Mouse (Mus musculus) liver, embryonic 12.5 days (tissue): Measurements from ENCODE around the gene Ccdc186. TPM values are rescaled to one million over a fixed set of nuclear protein-coding genes. Genes with fewer than 3 reads are reported as not detected.

Source experiments
- ATAC-seq: fragments of 200-750 bp; cut with Nextera tagmentation; 2 replicates; pipeline ENCODE4 v1.8.0; 2017; ENCODE audit warnings: moderate number of reproducible peaks, mild to moderate bottlenecking, moderate library complexity
- H3K27ac ChIP-seq: fragments of 300-500 bp; sonication (generic); 2 replicates; pipeline ENCODE4 v1.5.1; 2016; ENCODE audit warnings: mild to moderate bottlenecking
- H3K27me3 ChIP-seq: fragments of 300-500 bp; sonication (generic); replicated peaks from 2 replicates; pipeline ENCODE4 v1.6.1; 2016; ENCODE audit warnings: mild to moderate bottlenecking, moderate library complexity
- H3K36me3 ChIP-seq: fragments of 300-500 bp; sonication (generic); 2 replicates; pipeline ENCODE4 v1.6.1; 2016; ENCODE audit warnings: mild to moderate bottlenecking, moderate library complexity
- H3K4me1 ChIP-seq: fragments of 300-500 bp; sonication (generic); 2 replicates; pipeline ENCODE4 v1.6.1; 2016
- H3K4me2 ChIP-seq: fragments of 300-500 bp; sonication (generic); 2 replicates; pipeline ENCODE4 v1.6.1; 2016; ENCODE audit warnings: mild to moderate bottlenecking, moderate library complexity
- H3K4me3 ChIP-seq: fragments of 300-500 bp; sonication (generic); 2 replicates; pipeline ENCODE4 v1.5.1; 2016; ENCODE audit warnings: mild to moderate bottlenecking, moderate library complexity
- H3K9ac ChIP-seq: fragments of 300-500 bp; sonication (generic); 2 replicates; pipeline ENCODE4 v1.6.1; 2016; ENCODE audit warnings: mild to moderate bottlenecking, moderate library complexity
- H3K9me3 ChIP-seq: fragments of 300-500 bp; sonication (generic); replicated peaks from 2 replicates; pipeline ENCODE4 v1.6.1; 2016; ENCODE audit warnings: mild to moderate bottlenecking, moderate library complexity
- WGBS: fragments of 180-500 bp; shearing (Covaris S2); methylation state at CpG from one replicate; pipeline ENCODE4 v1.1.7; 2016; ENCODE audit not compliant: insufficient replicate concordance; 5-methylcytosine and 5-hydroxymethylcytosine counted together
- polyA plus RNA-seq: library from polyadenylated mRNA; unstranded; fragments of >200 nt; fragmentation: Nextera tagmentation; extraction: Ambion mirVana; gene quantifications from 2 replicates; pipeline ENCODE4 v1.2.1, GENCODE M21; 2016

The Ccdc186 gene
- polyA plus RNA-seq, 1 experiment from 2014 or later, result 7.7 TPM

DNA sequence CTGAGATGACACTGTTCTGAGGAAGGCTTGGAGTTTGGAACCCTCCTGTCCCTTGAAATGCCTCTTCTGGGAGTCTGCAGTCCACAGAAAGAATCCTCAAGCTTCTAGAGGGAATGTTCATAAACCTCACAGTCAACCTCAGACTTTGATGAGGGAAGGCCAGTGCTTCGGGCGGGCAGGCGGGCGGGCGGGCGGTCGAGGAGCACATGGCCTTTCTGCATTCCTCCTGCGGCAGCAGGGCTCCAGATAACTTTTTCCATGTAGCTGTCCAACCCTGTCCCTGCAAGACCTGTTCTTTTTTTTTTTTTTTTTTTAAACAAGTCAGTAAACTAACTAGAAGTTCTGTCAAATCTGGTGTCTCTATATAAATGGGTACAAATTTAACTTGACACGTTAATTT, 75.4 kb downstream of the Ccdc186 start:
- Histone ChIP-seq H3K9ac (no peak overlapping the region), H3K4me1 (no peaks in the 10 kb centered on the region), H3K27me3 (peaks cover 9% of the 10 kb centered on the region), H3K4me3 (no peak overlapping the region), H3K4me2 (no peak overlapping the region), H3K9me3 (no peaks in the 10 kb centered on the region), H3K27ac (no peak overlapping the region), H3K36me3 (no peaks in the 10 kb centered on the region)
- WGBS, result 74% methylated on average over 9 of the region's 9 CpGs
- no peak for ATAC-seq

DNA sequence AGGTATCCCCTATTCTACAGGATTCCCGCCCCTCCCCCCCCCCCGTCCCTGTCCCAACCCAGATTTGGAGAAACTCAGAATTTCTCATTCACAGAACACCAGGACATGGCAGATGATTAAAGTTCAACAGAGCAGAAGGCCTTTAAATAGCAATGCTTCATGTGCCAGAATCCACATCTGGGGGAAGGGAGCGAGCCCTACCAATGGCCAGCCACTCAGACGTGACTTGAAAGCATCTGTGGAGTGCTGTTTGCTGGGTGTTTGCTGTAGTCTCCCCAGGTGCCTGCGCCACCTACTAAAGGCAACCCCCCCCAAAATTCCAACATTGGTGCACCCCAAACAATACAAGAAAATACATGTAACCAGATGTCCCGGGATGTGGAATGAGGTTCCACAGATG, 76.5 kb downstream of the Ccdc186 start:
- WGBS, result 62% methylated on average over 6 of the region's 6 CpGs
- no peaks in the 10 kb centered on the region for H3K9me3 ChIP-seq
- H3K36me3 ChIP-seq, result no peaks in the 10 kb centered on the region
- H3K27ac ChIP-seq, result no peak overlapping the region
- no peaks in the 10 kb centered on the region for H3K4me1 ChIP-seq
- ATAC-seq, result no peak
- no peak overlapping the region for H3K4me2 ChIP-seq
- H3K9ac ChIP-seq, result no peak overlapping the region
- H3K4me3 ChIP-seq, result no peak overlapping the region
- H3K27me3 ChIP-seq, result peaks cover 9% of the 10 kb centered on the region

DNA sequence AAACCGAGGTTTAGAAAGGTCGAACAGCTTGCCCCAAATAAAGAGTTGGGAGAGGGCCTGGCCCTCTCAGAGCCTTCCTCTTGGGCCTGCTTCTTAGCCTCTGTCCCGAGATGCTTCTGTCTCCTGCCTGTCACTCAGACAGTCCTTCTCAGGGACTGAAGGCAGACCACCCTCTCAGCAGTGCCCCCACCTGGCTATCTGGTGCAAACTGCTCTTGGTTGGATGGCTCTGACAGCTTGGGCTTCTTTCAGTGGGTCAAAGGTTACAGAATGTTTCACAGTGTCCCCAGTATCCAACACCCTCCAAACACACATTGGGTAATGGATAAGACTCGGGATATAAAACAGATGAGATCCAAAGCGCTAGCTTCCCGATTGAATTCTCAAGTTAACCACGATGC, 76.9 kb downstream of the Ccdc186 start:
- Histone ChIP-seq H3K27ac (no peak overlapping the region), H3K36me3 (no peaks in the 10 kb centered on the region), H3K4me2 (no peak overlapping the region), H3K4me1 (no peaks in the 10 kb centered on the region), H3K9ac (no peak overlapping the region), H3K4me3 (no peak overlapping the region), H3K27me3 (peaks cover 9% of the 10 kb centered on the region), H3K9me3 (no peaks in the 10 kb centered on the region)
- WGBS, result 58% methylated on average over 7 of the region's 7 CpGs
- ATAC-seq, result no peak

Other genes with a start within 250 kb of the Ccdc186 start
- 0.20 and 0.24 TPM in 2 replicates for gene Adrb1, start 100.0 kb downstream of the Ccdc186 start, polyA plus RNA-seq
- gene Tdrd1, start 4.0 kb upstream of the Ccdc186 start, polyA plus RNA-seq, result 0.20 TPM in 2 replicates
- 0.08 and 0.11 TPM in 2 replicates for gene Vwa2, start 52.1 kb upstream of the Ccdc186 start, polyA plus RNA-seq
- 1.2 and 1.3 TPM in 2 replicates for gene Afap1l2, start 186.0 kb upstream of the Ccdc186 start, polyA plus RNA-seq